Mouse (Mus musculus): ENCODE data around the gene Zfp689.
"Not testable (repeated sequence)": the region's sequence is repeated elsewhere in the genome, so short reads cannot be mapped to it uniquely, and the experiment has no call there.

The Zfp689 gene

GRCm38 (mm10) chr7:127448521-127449300 lies at the start of gene Zfp689:
Zfp689 (minus strand) TSS chr7:127449158.
- DNase-seq (ENCODE audit: low read depth, low spot score): peak; percentile 98

DNA sequence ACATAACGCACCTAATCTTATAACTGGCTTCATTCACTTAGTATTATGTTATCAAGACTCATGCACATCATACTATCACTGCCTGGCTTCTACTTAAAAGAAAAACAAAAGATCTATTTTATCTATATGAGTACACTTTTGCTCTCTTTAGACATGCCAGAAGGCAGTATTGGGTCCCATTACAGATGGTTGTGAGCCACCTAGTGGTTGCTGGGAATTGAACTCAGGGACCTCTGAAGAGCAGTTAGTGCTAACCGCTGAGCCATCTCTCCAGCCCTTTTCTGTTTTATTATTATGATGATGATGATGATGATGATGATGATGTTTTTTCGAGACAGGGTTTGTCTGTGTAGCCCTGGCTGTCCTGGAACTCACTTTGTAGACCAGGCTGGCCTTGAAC lies 49.4 kb upstream of the Zfp689 start:
- DNase-seq (ENCODE audit: low read depth, low spot score): peak; percentile 67

- DNase-seq (ENCODE audit: low read depth, low spot score): no peak
Observed at GRCm38 (mm10) chr7:127497382-127497781, 48.4 kb upstream of the Zfp689 start.

- no peak for DNase-seq (ENCODE audit: low read depth, low spot score)
Observed at GRCm38 (mm10) chr7:127494648-127495047, 45.7 kb upstream of the Zfp689 start.

DNA sequence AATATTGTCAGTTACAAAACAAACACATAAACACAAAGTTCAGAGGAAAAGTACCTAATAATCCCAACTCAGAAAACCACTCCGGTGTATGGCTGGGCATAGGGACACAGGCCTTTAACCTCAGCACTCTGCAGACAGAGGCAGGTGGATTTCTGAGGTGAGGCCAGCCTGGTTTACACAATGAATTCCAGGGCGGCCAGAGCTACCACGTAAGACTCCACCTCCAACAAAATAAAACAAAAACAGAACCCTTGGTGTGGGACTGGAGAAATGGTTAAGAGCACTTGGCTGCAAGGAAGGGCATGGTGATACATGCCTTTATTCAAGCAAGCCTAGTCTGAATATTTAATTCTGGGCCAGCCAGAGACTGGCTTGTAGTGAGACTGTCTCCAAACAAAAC lies 42.9 kb upstream of the Zfp689 start:
- no peak for DNase-seq (ENCODE audit: low read depth, low spot score)

- DNase-seq (ENCODE audit: low read depth, low spot score): no peak
Observed at GRCm38 (mm10) chr7:127489982-127490381, 41.0 kb upstream of the Zfp689 start.

DNA sequence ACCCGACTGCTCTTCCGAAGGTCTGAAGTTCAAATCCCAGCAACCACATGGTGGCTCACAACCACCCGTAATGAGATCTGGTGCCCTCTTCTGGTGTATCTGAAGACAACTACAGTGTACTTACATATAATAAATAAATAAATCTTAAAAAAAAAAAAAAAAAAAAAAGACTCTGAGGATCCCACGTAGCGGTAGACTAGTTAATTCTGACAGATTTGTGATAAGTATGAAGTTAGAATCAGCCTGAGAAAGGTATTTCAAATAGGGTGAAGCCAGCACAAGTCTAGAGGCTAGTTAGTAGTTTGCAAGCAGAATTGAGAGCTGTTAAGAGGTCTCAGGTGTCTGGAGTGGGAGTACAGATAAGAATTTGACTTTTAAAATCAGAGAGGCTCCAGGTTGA lies 39.4 kb upstream of the Zfp689 start:
- DNase-seq (ENCODE audit: low read depth, low spot score): not testable (repeated sequence)

DNA sequence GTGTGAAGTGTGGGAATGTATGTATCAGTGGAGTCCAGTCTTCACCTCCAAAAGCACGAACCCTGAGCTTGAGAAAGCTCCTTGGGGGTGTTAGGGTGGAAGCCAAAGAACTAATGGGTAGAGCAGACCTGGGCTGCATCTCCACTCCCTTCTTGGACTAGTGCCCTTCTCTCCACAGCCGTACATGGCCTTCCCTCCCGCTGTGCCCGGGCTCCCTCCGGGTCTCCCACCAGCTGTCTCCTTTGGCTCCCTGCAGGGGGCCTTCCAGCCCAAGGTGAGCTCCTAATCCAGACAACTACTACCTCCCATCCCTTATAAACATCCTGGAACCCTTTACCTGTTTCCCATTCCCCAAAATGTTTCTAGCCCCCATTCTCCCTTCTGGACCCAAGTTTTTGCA lies 36.5 kb upstream of the Zfp689 start:
- no peak for DNase-seq (ENCODE audit: low read depth, low spot score)

- peak; percentile 15 for DNase-seq (ENCODE audit: low read depth, low spot score)
Observed at GRCm38 (mm10) chr7:127480321-127480720, 31.4 kb upstream of the Zfp689 start.

- DNase-seq (ENCODE audit: low read depth, low spot score): peak; percentile 19
Observed at GRCm38 (mm10) chr7:127479318-127480225, 30.6 kb upstream of the Zfp689 start.

- peak; percentile 90 for DNase-seq (ENCODE audit: low read depth, low spot score)
Observed at GRCm38 (mm10) chr7:127478635-127479317, 29.8 kb upstream of the Zfp689 start, which contains the start of gene Fbrs. Fbrs (plus strand) TSS chr7:127479199.

DNA sequence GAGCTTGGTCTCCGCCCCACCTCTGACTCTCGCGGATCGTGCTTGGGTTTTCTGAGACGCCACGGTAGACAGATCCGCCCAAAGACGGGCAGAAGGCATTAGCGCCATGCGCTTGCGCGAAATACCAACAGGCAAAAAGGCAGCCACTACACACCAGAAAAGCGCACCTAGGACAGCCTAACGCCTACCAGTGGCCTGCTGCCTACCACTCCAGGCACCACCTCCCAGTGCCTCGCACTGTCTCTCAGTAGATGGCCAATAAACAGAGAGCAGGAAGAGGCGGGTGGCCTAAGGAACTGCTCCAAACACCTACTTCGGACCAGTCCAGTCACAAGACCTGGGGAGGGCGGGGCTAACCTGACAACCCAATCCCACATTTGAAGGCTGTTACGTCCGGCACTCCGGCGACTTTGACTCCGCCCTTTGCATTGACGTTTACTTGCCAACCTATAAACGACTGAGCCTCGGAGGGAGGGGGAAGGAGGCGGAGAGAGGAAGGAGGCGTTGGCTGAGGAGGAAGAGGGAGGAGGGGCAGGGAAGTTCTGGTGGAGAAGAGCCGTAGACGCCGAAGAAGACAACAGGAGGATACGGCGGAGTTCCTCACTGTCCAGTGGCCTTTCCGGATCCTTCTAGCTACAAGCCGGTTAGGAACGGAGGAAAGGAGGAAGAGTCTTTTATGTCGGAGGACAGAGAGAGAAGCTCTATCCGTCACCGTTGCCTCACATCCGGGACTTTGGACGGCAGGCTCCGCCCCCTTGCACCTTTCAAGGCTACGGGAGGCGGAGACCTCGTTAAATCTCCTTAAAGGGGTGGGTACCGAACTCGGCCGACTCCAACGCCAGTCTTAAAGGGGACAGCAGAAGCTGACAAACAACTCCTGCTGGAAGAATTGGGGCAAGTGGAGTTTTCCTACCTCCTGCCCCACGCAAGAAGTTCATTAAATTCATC lies 29.0 kb upstream of the Zfp689 start:
- peak; percentile 100 for DNase-seq (ENCODE audit: low read depth, low spot score)

- no peak for DNase-seq (ENCODE audit: low read depth, low spot score)
Observed at GRCm38 (mm10) chr7:127476855-127477254, 27.9 kb upstream of the Zfp689 start.

DNA sequence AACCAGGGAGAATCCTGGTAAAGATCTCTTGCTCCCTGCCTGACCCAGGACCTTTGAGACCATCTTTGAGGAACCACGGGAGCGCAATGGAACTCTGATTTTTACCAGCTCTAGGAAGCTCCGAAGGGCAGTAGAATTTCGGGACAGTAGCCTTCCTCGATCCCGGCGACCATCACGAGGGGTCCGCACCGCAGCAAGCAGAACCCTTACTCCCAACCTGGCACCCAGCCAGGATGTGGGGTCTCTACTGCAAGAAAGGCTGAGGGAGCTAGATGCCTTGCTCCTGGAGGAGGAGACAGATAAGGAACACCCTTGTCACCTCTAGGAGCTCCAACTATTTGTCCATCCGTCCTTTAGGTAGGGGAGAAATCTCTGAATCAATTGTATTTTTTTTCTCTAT lies 27.4 kb upstream of the Zfp689 start:
- no peak for DNase-seq (ENCODE audit: low read depth, low spot score)

DNA sequence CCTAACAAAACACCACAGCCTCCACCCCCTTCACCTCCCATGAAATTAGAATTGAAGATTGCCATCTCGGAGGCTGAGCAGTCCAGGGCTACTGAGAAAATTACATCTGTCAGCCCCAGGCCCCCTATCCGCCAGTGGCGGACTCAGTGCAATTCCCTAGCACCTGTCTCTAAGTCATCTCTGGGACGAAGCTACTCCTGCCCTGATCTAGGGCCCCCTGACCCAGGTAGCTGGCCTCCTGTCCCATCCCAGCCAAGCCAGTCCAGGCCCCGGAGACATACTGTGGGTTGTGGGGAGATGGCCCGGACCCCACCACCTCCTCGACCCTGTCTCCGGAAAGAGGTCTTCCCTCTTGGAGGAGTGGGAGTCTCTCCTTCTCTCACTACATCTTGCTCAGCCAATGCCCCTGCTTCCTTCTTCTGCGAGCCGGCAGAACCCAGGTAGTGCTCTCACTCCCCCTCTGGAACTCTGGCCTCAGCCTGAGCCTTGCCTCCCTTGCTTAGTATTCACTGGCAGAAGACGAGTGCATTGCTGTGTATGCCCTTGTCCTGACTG lies 26.3 kb upstream of the Zfp689 start:
- DNase-seq (ENCODE audit: low read depth, low spot score): no peak

GRCm38 (mm10) chr7:127474378-127475070 lies 25.6 kb upstream of the Zfp689 start:
- no peak for DNase-seq (ENCODE audit: low read depth, low spot score)

- DNase-seq (ENCODE audit: low read depth, low spot score): no peak
Observed at GRCm38 (mm10) chr7:127473705-127474104, 24.7 kb upstream of the Zfp689 start.

DNA sequence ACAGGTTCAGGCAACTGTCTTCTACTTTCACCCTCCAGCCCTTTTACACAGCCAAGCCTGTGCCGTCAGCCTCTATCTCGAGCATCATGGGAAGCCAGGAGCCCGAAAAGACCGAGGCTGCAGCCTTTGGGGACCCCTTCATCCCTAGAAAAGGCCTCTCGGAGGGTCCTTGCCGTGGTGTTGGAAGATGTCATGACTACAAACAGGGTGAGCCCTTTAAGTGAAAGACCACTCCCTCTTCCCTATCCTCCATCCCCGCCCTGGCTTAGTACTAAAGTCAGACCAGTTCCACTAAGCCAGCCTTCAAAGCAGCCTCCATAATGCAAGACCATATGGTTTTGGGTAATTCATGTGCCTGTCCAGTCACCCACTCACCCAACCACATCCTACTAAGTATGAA lies 23.1 kb upstream of the Zfp689 start:
- peak; percentile 40 for DNase-seq (ENCODE audit: low read depth, low spot score)

DNA sequence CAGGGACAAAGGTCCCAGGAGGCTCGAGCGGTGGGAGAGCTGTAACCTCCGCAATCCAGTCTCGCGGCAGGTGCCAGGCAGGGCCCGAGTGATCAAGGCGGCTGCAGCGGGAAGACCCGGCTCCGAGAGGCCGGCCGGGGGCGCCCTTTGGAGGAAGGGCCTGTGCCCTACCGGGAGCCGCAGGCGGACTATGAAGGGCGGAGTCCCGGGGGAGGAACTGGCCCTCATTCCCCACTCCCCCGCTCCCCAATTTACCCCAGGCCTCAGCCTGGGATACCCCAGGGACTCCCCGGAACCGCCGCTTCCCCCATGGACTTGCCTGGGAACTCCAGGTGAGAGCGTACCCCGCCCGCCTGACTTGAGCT lies 22.7 kb upstream of the Zfp689 start:
- DNase-seq (ENCODE audit: low read depth, low spot score): no peak

Measured in 3T3-L1 (cell line).